Mouse (Mus musculus): ENCODE data around the gene Adgrd1.

GRCm38 (mm10) chr5:129165595-129165994, 69.0 kb downstream of the Adgrd1 start:
- no peak for TF ChIP-seq CTCF (IDR thresholded peaks at IDR 0.05; ENCODE audit: extremely low read depth, insufficient read depth, low read length)
- no peak for TF ChIP-seq POLR2A (IDR thresholded peaks at IDR 0.05; ENCODE audit: extremely low read depth, insufficient read depth, low read length)
